In the genomic region with DNA sequence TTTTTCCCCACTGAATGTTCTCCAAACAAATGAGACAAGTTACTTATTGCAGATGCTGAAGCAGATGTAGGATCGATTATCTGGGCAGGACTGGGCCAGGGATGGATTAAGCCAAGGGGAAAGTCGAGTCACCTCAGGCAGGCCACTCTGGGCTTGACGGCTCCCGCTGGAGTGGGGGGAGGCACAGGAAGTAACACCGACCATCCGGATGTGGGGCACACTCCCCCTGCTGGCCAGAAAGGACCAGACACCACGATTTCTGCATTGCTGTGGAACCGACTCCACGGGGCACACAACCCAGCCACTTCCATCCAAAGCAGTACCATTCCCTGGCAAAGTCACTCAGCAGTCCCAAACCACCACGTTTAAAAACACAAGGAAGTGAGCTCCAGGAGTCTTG, we compare ENCODE assay signal across 9 mouse cellular contexts. TPM values are rescaled to one million over a fixed set of nuclear protein-coding genes. Genes with fewer than 3 reads are reported as not detected.
DNase-seq lines count a peak whose midpoint lies in the region; ATAC-seq and TF ChIP-seq lines count a peak whose summit lies in the region.
"Had no signal": no experiment of that assay in that cellular context is flagged by ENCODE, and none has a peak within 500 bp of the region (broad histone marks: within the 10 kb centered on the region; RNA-seq: fewer than 3 reads in every experiment).

No protein-coding gene starts in this region.

- no peaks in the 10 kb centered on the region for H3K27me3 ChIP-seq in hindbrain, embryonic 11.5 days (ENCODE audit: control insufficient read depth, insufficient read depth, low read length)
- no peaks in the 10 kb centered on the region for H3K27me3 ChIP-seq in hindbrain, embryonic 10.5 days (ENCODE audit: insufficient read depth, poor library complexity, severe bottlenecking)
- no peaks in the 10 kb centered on the region for H3K27me3 ChIP-seq in CH12.LX (replicated peaks)
- H3K27me3 ChIP-seq: limb, embryonic 15.5 days had no signal

- WGBS in hindbrain, embryonic 11.5 days = 73% methylated on average over 10 of the region's 10 CpGs
- WGBS in hindbrain, embryonic 10.5 days = 68% methylated on average over 10 of the region's 10 CpGs

- H3K36me3 ChIP-seq in hindbrain, embryonic 11.5 days (ENCODE audit: control insufficient read depth, insufficient read depth, low read length) = no peaks in the 10 kb centered on the region
- no peaks in the 10 kb centered on the region for H3K36me3 ChIP-seq in hindbrain, embryonic 10.5 days
- H3K36me3 ChIP-seq in CH12.LX (replicated peaks in 1 of 2; ENCODE audit: control insufficient read depth in 1 of 2, insufficient read depth in 1 of 2, low read length in 1 of 2) = no peaks in the 10 kb centered on the region
- H3K36me3 ChIP-seq: limb, embryonic 15.5 days had no signal

- H3K9me3 ChIP-seq in hindbrain, embryonic 11.5 days (ENCODE audit: control insufficient read depth, low read length) = no peaks in the 10 kb centered on the region
- no peaks in the 10 kb centered on the region for H3K9me3 ChIP-seq in hindbrain, embryonic 10.5 days
- H3K9me3 ChIP-seq in CH12.LX (replicated peaks; ENCODE audit: low read length) = no peaks in the 10 kb centered on the region
- H3K9me3 ChIP-seq: limb, embryonic 15.5 days had no signal

- TF ChIP-seq RAD21 in CH12.LX (IDR thresholded peaks at IDR 0.05; ENCODE audit: low read depth, low read length) = peak; percentile 44

- dilution Hi-C loops in CH12.LX (cut with MboI; ENCODE audit: extremely low pct_ligation_motif_present, extremely low pct_unique_long_range_greater_than_20kb, low sequenced_read_pairs) = no loop called here

- TF ChIP-seq CTCF in CH12.LX (conservative IDR thresholded peaks at IDR 0.05 in 1 of 2, IDR thresholded peaks at IDR 0.05 in 1 of 2; ENCODE audit: low read depth in 2 of 2, low read length in 2 of 2) = peak in 1 of 2 experiments; percentile 76; a peak in 2 of 4 replicates

- in situ Hi-C loops in CH12.LX (cut with MboI; ENCODE audit: low pct_ligation_motif_present, low pct_unique_long_range_greater_than_20kb, low sequenced_read_pairs) = loop anchor here (25.0 kb wide), 2 partner anchors 390 to 990 kb away; no protein-coding TSS in a partner anchor

- DNase-seq in hindbrain, embryonic 11.5 days (ENCODE audit: low spot score) = peak; percentile 38
- DNase-seq in hindbrain, embryonic 10.5 days (ENCODE audit: low spot score) = no peak
- DNase-seq in CH12.LX (ENCODE audit: extremely low read depth) = peak; percentile 42
- DNase-seq in c-Kit-positive CD71-positive TER-119-positive erythroid progenitor cells, embryonic 14.5 days (ENCODE audit: low spot score) = peak; percentile 19
- peak; percentile 26 to 44 for DNase-seq in gastrocnemius, postnatal 36 days
- DNase-seq in left cerebral cortex, postnatal 14 days (ENCODE audit: low spot score in 2 of 2) = peak; percentile 49 to 57
- DNase-seq in right cerebral cortex, postnatal 25 days = peak; percentile 21
- DNase-seq in neural tube, embryonic 10.5 days (ENCODE audit: extremely low spot score, low spot score) = no peak

- TF ChIP-seq POLR2A in CH12.LX (IDR thresholded peaks at IDR 0.05; ENCODE audit: low read depth, low read length) = peak; percentile 58

- no peak overlapping the region for H3K4me2 ChIP-seq in hindbrain, embryonic 11.5 days (replicated peaks; ENCODE audit: low read depth, low read length)
- no peak overlapping the region for H3K4me2 ChIP-seq in CH12.LX (ENCODE audit: insufficient read depth, low read depth, poor library complexity, severe bottlenecking)
- H3K4me2 ChIP-seq: limb, embryonic 15.5 days had no signal

- no peaks in the 10 kb centered on the region for H3K4me1 ChIP-seq in hindbrain, embryonic 11.5 days (replicated peaks; ENCODE audit: control insufficient read depth, insufficient read depth, low read length)
- H3K4me1 ChIP-seq in hindbrain, embryonic 10.5 days (replicated peaks) = 0 out of 2 replicates have a peak, but pooled peaks cover 2% of the 10 kb centered on the region
- H3K4me1 ChIP-seq in CH12.LX (ENCODE audit: control insufficient read depth in 1 of 2, insufficient read depth in 2 of 2) = peaks cover 2 to 6% of the 10 kb centered on the region in 2 experiments; a peak in 2 of 4 replicates

- intact Hi-C loops in gastrocnemius, postnatal 36 days (cut with DNase I) = loop anchor here (10.0 kb wide), 1 partner anchor 252 kb away; no protein-coding TSS in a partner anchor
- intact Hi-C loops in left cerebral cortex, postnatal 14 days (cut with DNase I) = no loop called here

- no peak overlapping the region for H3K4me3 ChIP-seq in hindbrain, embryonic 11.5 days (ENCODE audit: low read depth, low read length)
- H3K4me3 ChIP-seq in hindbrain, embryonic 10.5 days = no peak overlapping the region
- H3K4me3 ChIP-seq in CH12.LX (replicated peaks in 1 of 3; ENCODE audit: low read depth in 2 of 3, low read length in 2 of 3, poor library complexity in 1 of 3) = no peak overlapping the region
- H3K4me3 ChIP-seq: limb, embryonic 15.5 days had no signal

- H3K79me2 ChIP-seq in CH12.LX (replicated peaks; ENCODE audit: control insufficient read depth, extremely low read depth, insufficient read depth, poor library complexity, severe bottlenecking) = no peaks in the 10 kb centered on the region

- H3K9ac ChIP-seq in hindbrain, embryonic 11.5 days (ENCODE audit: low read depth, low read length) = no peak overlapping the region
- no peak overlapping the region; the same call in 1 of the 2 replicates for H3K9ac ChIP-seq in CH12.LX (ENCODE audit: insufficient read depth, low read depth)
- H3K9ac ChIP-seq: limb, embryonic 15.5 days had no signal

- no peak for ATAC-seq in hindbrain, embryonic 11.5 days (ENCODE audit: low FRiP score)

- H3K27ac ChIP-seq in hindbrain, embryonic 11.5 days (ENCODE audit: low read depth, low read length) = no peak overlapping the region
- no peak overlapping the region for H3K27ac ChIP-seq in hindbrain, embryonic 10.5 days
- H3K27ac ChIP-seq in CH12.LX (ENCODE audit: insufficient read depth, low read depth) = no peak overlapping the region
- H3K27ac ChIP-seq: limb, embryonic 15.5 days had no signal

- no peak for TF ChIP-seq EP300 in CH12.LX (IDR thresholded peaks at IDR 0.05; ENCODE audit: low read length)

TF ChIP-seq in CH12.LX, 34 proteins besides CTCF, POLR2A, EP300 and RAD21:
- peak; percentile 70; the same call in 1 of the 2 replicates for TF ChIP-seq ELF1 (IDR thresholded peaks at IDR 0.05; ENCODE audit: low read depth, low read length)
- TF ChIP-seq SMC3 (IDR thresholded peaks at IDR 0.05; ENCODE audit: low read depth, low read length) = peak; percentile 54
- 0 out of 2 replicates have a peak, but pooled peaks have one; percentile 24 for TF ChIP-seq ZNF384 (IDR thresholded peaks at IDR 0.05; ENCODE audit: low read depth, low read length)
- TF ChIP-seq NRF1 (IDR thresholded peaks at IDR 0.05; ENCODE audit: low read depth, low read length) = no peak
- TF ChIP-seq CHD1 (IDR thresholded peaks at IDR 0.05; ENCODE audit: low read depth, low read length) = no peak
- TF ChIP-seq MEF2A (IDR thresholded peaks at IDR 0.05; ENCODE audit: borderline replicate concordance, low read depth, low read length) = no peak
- peak; percentile 48; the same call in 1 of the 2 replicates for TF ChIP-seq TCF12 (IDR thresholded peaks at IDR 0.05; ENCODE audit: low read depth, low read length)
- peak; percentile 67 for TF ChIP-seq HCFC1 (IDR thresholded peaks at IDR 0.05; ENCODE audit: low read depth, low read length)
- TF ChIP-seq MAX (IDR thresholded peaks at IDR 0.05; ENCODE audit: low read length) = 0 out of 2 replicates have a peak, but pooled peaks have one; percentile 43
- no peak; the same call in 1 of the 2 replicates for TF ChIP-seq MXI1 (IDR thresholded peaks at IDR 0.05; ENCODE audit: low read depth, low read length)
- TF ChIP-seq ZMIZ1 (IDR thresholded peaks at IDR 0.05; ENCODE audit: low read depth, low read length) = no peak
- 0 out of 2 replicates have a peak, but pooled peaks have one; percentile 20 for TF ChIP-seq UBTF (IDR thresholded peaks at IDR 0.05; ENCODE audit: low read depth, low read length)
- no peak for TF ChIP-seq TBP (conservative IDR thresholded peaks at IDR 0.05; ENCODE audit: low read depth, low read length)
- TF ChIP-seq MAZ (IDR thresholded peaks at IDR 0.05; ENCODE audit: low read depth, low read length) = 0 out of 2 replicates have a peak, but pooled peaks have one; percentile 57
TF ChIP-seq in CH12.LX: peak in this region for 8.

RNA-seq across cellular contexts. Expression of gene Mlip, which starts 24.3 kb away (rescaled TPM):
- polyA plus RNA-seq in hindbrain, embryonic 11.5 days (2014; fragmentation: Nextera tagmentation; extraction: Ambion mirVana) = 0.48 TPM in 1 of 2 replicates, not detected in the other
- polyA plus RNA-seq in hindbrain, embryonic 10.5 days (2016; fragmentation: Nextera tagmentation; extraction: Ambion mirVana) = 0.09 and 0.37 TPM in 2 replicates
- not detected in 2 replicates for total RNA-seq in CH12.LX (2012; rRNA removed)
- not detected in 2 replicates for total RNA-seq in CH12.LX (2014; rRNA removed)
- polyA plus RNA-seq in CH12.LX (2012; ENCODE audit: insufficient read length, low read depth) = not detected in 2 replicates
- total RNA-seq in gastrocnemius, postnatal 36 days (2021) = 10 to 100 TPM; 75.2 to 97.9 TPM
- total RNA-seq in left cerebral cortex, postnatal 14 days (2021) = 10 to 100 TPM; 81.2 to 93.9 TPM

Comparison
In these comparisons a context has a peak if more than half of its experiments do, and no peak if none do; other contexts are left out.
1. DNase-seq: peak in hindbrain, embryonic 11.5 days (single experiment), CH12.LX (single experiment), c-Kit-positive CD71-positive TER-119-positive erythroid progenitor cells, embryonic 14.5 days (single experiment), gastrocnemius, postnatal 36 days (2 of 2), left cerebral cortex, postnatal 14 days (2 of 2) and right cerebral cortex, postnatal 25 days (single experiment); none in hindbrain, embryonic 10.5 days (single experiment) and neural tube, embryonic 10.5 days (single experiment).
2. RNA of gene Mlip, which starts 24.3 kb away (total RNA-seq): 75.2 to 97.9 TPM in gastrocnemius, postnatal 36 days and 81.2 to 93.9 TPM in left cerebral cortex, postnatal 14 days; not detected in CH12.LX; every median in the first group is over 10 times any median in the second.